Mouse (Mus musculus) lung, adult 2 months (tissue): ENCODE results near the gene Zcwpw1. TPM values are rescaled to one million over a fixed set of nuclear protein-coding genes. Genes with fewer than 3 reads are reported as not detected.
"Not testable (repeated sequence)": the region's sequence is repeated elsewhere in the genome, so short reads cannot be mapped to it uniquely, and the experiment has no call there.

Experiments used
- DNase-seq: peaks from one replicate; pipeline ENCODE4 v3.0.0; 2022
- H3K4me1 ChIP-seq: fragments of 200-500 bp; 2 replicates; pipeline ENCODE4 v1.6.1; 2011; ENCODE audit warnings: low read length; ENCODE audit not compliant: control insufficient read depth, insufficient read depth
- H3K4me3 ChIP-seq: fragments of 200-500 bp; replicated peaks from 2 replicates; pipeline ENCODE3; 2011; ENCODE audit warnings: low read depth, mild to moderate bottlenecking, control low read depth, low read length; ENCODE audit errors: extremely low read depth
- CTCF ChIP-seq: fragments of 200-500 bp; IDR thresholded peaks from 2 replicates; pipeline ENCODE4 v1.5.1; 2011; ENCODE audit warnings: mild to moderate bottlenecking, low read length, control low read depth; ENCODE audit not compliant: insufficient read depth
- POLR2A ChIP-seq: fragments of 200-500 bp; IDR thresholded peaks from 2 replicates; pipeline ENCODE4 v1.6.1; 2011; ENCODE audit warnings: low read depth, mild to moderate bottlenecking, control low read depth, low read length, borderline replicate concordance; ENCODE audit errors: extremely low read depth
- WGBS: fragments of 180-500 bp; shearing (Covaris S2); methylation state at CpG from one replicate; pipeline ENCODE4 v1.1.7; 2018; 5-methylcytosine and 5-hydroxymethylcytosine counted together
- polyA plus RNA-seq: library from polyadenylated mRNA; depleted of rRNA; stranded (reverse); fragments of >200 nt; gene quantifications from 2 replicates; pipeline ENCODE4 v1.2.3, GENCODE M21; 2012

Zcwpw1 gene
- polyA plus RNA-seq, 1 experiment: 0.60 TPM

DNA sequence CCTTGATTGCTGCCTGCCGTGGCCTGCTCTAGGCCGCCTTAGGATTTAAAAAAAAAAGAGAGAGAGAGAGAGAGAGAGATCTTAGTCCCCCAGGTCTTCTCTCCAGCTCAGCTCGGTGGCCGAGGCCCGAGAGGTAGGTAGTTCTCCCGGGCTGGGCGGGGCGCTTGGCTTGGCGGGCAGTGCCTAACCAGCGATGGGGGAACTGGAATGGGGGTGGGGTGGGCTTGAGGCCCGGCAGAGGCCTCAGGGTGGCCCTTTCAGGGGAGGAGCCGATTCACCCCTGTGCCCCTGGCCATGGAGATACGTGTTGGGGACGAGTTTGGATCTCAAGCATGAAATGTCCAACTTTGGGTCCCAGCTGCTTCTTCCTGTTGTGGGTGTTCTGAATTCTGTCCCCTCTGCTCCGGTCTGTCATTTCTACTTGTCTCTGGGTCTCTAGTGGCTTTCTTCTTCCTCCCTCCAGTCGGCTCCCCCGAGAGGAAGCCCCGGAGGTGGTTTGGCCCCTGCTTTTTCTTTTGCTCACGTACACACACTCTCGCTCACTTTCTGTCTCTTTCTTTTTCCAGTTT is 41.2 kb upstream of the Zcwpw1 start:
- Histone ChIP-seq H3K4me3 (peak overlapping the region; percentile 81), H3K4me1 (peaks cover 10% of the 10 kb centered on the region)
- 0% methylated on average over 20 of the region's 20 CpGs for WGBS
- DNase-seq: peak; percentile 71
- TF ChIP-seq POLR2A (no peak), CTCF (no peak)

DNA sequence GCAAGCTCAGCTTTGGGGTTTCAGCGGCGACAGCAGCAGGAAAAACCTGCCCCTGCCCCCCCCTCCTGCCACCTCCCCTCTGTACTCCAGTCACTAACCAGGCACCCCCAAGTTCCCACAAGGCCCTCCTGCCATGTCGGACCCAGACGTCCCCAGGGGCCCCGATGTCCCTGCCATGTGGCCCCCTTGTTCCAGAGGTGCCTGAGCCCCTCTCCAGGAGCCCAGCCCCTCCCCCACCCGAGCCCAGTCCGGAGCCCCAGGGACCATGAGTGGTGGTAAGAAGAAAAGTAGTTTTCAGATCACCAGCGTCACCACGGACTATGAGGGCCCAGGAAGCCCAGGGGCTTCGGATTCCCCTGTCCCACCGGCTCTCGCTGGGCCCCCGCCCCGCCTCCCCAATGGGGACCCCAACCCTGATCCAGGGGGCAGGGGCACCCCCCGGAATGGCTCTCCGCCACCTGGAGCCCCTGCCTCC is 40.7 kb upstream of the Zcwpw1 start:
- DNase-seq: peak; percentile 45
- WGBS: 0% methylated on average over 15 of the region's 16 CpGs
- TF ChIP-seq POLR2A (no peak), CTCF (no peak)
- peaks cover 10% of the 10 kb centered on the region for H3K4me1 ChIP-seq
- peak overlapping the region; percentile 81 for H3K4me3 ChIP-seq

DNA sequence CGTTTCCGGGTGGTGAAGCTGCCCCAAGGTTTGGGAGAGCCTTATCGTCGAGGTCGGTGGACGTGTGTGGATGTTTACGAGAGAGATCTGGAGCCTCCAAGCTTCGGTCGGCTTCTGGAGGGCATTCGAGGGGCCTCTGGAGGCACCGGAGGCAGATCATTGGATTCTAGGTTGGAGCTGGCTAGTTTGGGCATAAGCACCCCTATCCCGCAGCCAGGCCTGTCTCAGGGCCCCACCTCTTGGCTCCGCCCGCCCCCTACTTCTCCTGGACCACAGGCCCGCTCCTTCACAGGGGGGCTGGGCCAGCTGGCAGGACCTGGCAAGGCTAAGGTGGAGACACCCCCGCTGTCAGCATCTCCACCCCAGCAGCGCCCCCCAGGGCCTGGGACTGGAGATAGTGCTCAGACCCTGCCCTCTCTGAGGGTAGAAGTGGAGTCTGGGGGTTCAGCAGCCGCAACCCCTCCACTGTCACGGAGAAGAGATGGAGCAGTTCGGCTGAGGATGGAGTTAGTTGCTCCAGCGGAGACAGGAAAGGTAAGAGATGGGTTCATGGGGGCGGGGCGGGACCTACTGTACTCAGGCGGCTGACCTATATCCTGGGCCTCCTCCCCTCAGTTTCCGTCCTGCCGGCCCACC is 40.2 kb upstream of the Zcwpw1 start:
- DNase-seq: peak; percentile 60
- TF ChIP-seq POLR2A (no peak), CTCF (no peak)
- 3% methylated on average over 26 of the region's 26 CpGs for WGBS

DNA sequence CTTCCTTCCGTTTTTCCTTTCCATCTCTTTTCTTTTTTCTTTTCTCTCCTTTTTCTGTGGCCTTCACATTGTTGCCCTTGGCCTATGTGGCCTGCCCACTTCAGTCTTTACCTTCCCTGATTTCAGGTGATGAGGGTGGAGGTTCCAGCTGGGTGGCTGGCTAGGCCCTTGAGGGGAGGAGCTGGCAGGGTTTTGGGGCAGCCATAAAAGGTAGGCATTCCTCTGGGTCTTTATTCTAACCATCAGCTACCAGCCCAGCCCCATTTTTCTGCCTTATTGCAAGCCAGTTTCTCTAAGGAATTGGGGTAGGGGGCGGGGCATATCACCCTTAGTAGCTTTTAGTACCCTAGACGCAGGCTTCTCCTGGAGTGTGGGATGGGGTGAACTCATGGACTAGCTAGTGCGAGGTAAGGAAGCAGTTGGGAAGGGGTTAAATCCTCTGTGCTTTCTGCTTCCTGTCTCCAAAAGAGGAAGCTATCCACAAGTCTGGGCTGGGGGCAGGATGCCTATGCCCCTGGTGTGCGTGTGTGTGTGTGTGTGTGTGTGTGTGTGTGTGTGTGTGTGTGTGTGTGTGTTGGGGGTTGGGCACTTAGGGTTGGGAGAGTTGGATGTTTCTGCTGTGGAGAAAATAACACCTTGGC is 39.3 kb upstream of the Zcwpw1 start:
- TF ChIP-seq CTCF: no peak
- TF ChIP-seq POLR2A: no peak
- DNase-seq: no peak
- 11% methylated on average over 5 of the region's 5 CpGs for WGBS
- Histone ChIP-seq H3K4me3 (peak overlapping the region; percentile 22), H3K4me1 (peaks cover 10% of the 10 kb centered on the region)

More for the DNA sequence above, 40.2 kb upstream of the Zcwpw1 start:
- Histone ChIP-seq H3K4me1 (peaks cover 10% of the 10 kb centered on the region), H3K4me3 (peak overlapping the region; percentile 81)

DNA sequence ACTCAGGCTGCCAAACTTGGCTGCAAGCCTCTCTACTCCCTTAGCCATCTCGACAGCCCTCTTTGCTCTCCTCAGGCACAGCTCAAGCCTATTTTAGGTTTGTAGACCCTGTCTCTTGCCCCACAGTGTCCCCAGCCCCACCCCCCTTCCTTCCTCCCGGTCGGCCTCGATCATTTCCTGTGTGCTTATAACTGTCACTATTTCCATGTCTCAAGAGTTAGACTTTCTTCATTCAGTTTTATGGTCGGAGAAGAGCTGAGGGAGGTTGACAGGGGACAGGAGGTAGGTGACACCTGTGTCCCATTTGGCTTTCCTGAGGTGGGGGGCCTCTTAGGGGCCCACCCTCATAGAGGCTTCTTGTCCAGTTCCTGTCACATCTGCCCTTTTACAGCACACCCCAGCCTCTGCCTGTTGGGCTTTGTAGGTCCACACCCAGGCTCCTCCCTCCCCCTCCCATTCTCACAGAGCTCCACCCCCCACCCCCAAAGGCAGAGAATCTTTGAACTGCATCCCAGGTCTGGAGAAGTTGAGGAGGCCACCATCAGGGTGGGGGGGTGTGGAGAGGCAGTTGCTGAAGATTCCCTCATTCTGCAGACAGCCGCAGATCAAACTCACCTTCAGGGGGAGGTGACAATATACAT is 38.3 kb upstream of the Zcwpw1 start:
- Histone ChIP-seq H3K4me3 (peak overlapping the region; percentile 34), H3K4me1 (peaks cover 10% of the 10 kb centered on the region)
- WGBS: 18% methylated on average over 6 of the region's 6 CpGs
- TF ChIP-seq POLR2A (no peak), CTCF (no peak)
- DNase-seq: no peak

DNA sequence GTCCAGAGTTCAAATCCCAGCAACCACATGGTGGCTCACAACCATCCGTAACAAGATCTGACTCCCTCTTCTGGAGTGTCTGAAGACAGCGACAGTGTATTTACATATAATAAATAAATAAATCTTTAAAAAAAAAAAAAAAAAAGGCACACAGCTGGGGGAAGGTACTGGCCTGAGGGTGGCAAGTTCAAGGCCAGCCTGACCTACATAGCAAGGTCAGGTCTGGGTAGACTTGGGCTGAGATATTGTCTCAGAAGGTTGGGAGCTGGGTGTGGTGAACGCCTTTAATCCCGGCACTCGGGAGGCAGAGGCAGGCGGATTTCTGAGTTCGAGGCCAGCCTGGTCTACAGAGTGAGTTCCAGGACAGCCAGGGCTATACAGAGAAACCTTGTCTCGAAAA is 37.4 kb upstream of the Zcwpw1 start:
- 75% methylated on average over 7 of the region's 8 CpGs for WGBS
- not testable (repeated sequence) for H3K4me3 ChIP-seq, DNase-seq
- peaks cover 10% of the 10 kb centered on the region for H3K4me1 ChIP-seq

DNA sequence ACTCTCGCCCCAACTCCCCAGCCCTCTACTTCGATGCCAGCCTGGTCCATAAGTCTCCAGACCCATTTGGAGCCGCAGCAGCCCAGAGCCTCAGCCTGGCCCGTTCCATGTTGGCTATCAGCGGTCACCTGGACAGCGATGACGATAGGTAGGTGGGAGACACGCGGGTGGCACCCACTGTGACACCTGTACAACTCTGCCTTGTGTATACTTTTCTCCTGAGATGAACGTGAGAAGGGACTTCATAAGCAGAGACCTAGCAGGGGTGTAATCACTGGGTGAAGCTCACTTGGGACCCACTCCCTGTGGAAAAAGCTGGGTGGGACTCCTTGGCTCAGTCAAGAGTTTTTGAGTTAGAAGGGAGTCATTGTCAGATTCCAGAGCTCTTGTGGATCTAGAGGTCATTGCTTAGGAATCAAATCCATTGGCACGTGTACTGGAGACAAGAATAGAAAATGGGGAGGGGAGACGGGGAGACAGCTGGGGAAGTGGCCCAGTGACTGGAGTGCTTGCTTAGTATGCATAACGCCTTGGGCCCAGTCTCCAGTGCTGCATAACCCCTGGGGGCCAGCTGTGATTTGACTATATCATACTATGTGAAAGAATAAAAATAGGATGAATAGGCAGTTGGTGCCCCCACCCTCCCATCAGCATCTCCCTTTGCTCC is 36.2 kb upstream of the Zcwpw1 start:
- peaks cover 13% of the 10 kb centered on the region for H3K4me1 ChIP-seq
- DNase-seq: no peak
- H3K4me3 ChIP-seq: no peak overlapping the region
- WGBS: 80% methylated on average over 13 of the region's 13 CpGs
- TF ChIP-seq CTCF: no peak
- no peak for TF ChIP-seq POLR2A

DNA sequence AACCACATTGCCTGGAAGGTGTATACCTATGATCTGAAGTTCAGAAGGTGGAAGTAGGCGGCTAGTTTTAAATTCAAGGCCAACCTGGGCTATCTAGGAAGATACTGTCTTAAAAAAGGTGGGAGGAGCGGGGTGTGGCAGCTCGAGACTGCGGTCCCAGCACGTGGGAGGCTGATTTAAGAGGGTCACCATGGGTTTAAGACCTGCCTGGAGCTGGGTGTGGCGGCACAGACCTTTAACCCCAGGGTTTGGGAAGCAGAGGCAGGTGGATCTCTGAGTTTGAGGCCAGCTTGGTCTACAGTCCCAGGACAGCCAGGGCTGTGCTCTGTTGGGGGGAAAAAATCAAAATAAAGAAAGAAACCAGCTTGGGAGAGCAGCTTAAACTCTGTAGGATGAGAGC is 35.6 kb upstream of the Zcwpw1 start:
- Histone ChIP-seq H3K4me1 (peaks cover 16% of the 10 kb centered on the region), H3K4me3 (no peak overlapping the region)
- DNase-seq: no peak
- TF ChIP-seq POLR2A (no peak), CTCF (no peak)
- 85% methylated on average over 6 of the region's 6 CpGs for WGBS

DNA sequence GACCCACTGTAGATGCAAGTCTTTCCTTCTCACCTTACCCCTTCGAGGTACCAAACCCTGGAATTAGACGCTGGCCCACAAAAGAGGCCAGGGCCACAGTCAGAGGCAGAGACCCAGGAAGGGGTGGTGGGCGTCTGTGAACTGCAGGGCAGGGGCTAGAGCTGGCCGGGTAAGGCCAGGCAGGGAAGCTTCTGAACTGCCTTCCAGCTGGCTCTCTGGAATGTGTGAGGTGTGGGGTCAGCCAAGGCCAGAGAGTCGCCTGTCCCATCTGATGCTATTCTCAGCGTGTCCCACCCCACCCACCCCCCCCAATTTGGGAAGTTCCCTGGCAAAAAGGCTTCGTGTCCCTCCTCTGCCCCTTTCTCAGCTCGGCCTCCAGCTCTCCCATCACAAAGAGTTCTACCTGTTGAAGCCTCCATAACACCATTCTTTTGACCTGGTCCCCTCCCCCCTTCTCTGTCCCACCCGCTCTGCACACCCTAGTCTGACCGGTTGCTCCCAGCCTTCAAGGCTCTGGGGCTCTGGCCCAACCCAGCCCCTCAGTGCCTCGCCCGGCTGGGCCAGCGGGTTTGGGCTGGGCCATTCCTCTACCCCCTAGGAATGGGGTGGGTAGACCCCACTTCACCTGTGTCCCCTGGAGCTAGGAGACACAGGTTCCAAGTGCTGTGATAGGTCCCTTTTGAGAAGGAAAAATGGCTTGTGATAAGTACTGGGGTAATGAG is 34.3 kb upstream of the Zcwpw1 start:
- WGBS: 59% methylated on average over 13 of the region's 13 CpGs
- no peak for DNase-seq
- Histone ChIP-seq H3K4me1 (peaks cover 11% of the 10 kb centered on the region), H3K4me3 (no peak overlapping the region)
- TF ChIP-seq CTCF (no peak), POLR2A (no peak)
